Mouse (Mus musculus): ENCODE measurements at regions not wholly inside any gene's neighbourhood (a gene's known extent, or its start where the extent isn't known, plus 50 kb on each side); places are given as distances from the start of the nearest gene placed in this dataset.

DNA sequence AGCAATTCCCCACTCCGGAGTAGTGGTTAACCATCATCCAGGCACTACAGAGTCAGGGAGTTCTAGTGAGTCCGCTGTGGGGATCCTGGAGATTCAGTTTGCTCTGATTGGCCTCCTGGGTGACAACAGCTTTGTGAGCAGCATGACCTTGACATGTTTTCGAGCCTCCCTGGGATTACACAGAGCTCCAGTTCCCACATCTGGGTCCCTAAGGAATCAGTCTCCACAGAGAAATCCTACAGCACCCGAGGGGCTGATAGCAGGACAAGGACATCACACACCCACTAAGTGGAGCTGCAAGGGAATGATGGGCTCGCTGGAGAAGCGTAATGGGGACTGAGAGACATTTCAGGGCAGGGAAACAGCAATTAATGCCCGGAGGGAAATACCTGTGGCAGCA is 351.5 kb upstream of the Mgmt start:
- Histone ChIP-seq H3K4me2 (replicated peaks) (no peak overlapping the region), H3K9me3 (no peaks in the 10 kb centered on the region), H3K27me3 (peaks cover 3% of the 10 kb centered on the region; the same call in 1 of the 2 replicates), H3K27ac (no peak overlapping the region), H3K4me1 (peaks cover 6% of the 10 kb centered on the region), H3K4me3 (no peak overlapping the region), H3K9ac (no peak overlapping the region), H3K36me3 (no peaks in the 10 kb centered on the region)
- WGBS = 72% methylated on average over 7 of the region's 7 CpGs
- ATAC-seq (ENCODE audit: insufficient number of reproducible peaks, insufficient read depth, low FRiP score, low TSS enrichment) = no peak

DNA sequence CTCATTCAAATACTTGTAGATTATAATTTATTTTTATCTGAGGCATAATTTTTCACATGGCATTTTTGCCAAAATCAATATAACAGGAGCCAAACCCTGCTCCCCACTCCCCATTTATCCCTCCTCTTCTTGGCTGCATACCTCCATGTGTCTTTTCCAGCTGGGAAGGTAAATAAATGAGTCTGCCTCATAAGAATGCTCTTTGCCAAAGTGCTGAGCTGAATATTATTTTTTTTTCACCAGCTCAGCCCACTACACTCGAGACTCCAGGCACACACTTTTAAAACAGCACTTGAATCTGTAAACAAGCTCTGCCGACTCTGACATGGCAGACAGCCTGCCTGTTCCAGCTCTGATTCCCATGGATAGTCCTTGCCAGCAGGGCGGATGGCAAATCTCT is 346.6 kb upstream of the Mgmt start:
- peaks cover 6% of the 10 kb centered on the region for H3K4me1 ChIP-seq
- no peak overlapping the region for H3K4me2 ChIP-seq (replicated peaks)
- ATAC-seq (ENCODE audit: insufficient number of reproducible peaks, insufficient read depth, low FRiP score, low TSS enrichment) = no peak
- H3K27ac ChIP-seq = no peak overlapping the region
- H3K36me3 ChIP-seq = no peaks in the 10 kb centered on the region
- H3K27me3 ChIP-seq = peaks cover 3% of the 10 kb centered on the region; the same call in 1 of the 2 replicates
- H3K4me3 ChIP-seq = no peak overlapping the region
- H3K9me3 ChIP-seq = no peaks in the 10 kb centered on the region
- no peak overlapping the region for H3K9ac ChIP-seq
- WGBS = 56% methylated on average over 3 of the region's 3 CpGs

DNA sequence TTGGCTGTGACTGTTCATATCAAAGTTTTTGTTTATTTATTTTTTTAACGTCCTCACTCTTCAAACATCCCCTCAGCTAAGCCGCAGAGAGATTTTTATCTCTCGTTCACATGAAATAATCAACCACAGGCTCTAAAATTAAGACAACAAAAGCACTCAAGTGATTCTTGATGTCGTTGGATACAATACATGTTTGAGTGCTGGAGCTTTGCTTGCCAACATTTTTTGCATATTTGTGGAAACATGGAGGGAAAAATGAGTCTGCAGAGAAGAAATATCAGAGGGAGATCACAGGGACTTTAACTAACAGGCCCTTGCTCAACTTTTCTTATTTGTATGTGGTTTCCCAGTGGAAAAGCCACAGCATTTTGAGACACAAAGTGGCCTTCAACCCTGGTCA is 338.0 kb upstream of the Mgmt start:
- H3K4me2 ChIP-seq (replicated peaks) = no peak overlapping the region
- no peak overlapping the region for H3K9ac ChIP-seq
- H3K4me1 ChIP-seq = no peaks in the 10 kb centered on the region
- 49% methylated on average over 4 of the region's 4 CpGs for WGBS
- H3K9me3 ChIP-seq = no peaks in the 10 kb centered on the region
- no peaks in the 10 kb centered on the region for H3K27me3 ChIP-seq
- no peaks in the 10 kb centered on the region for H3K36me3 ChIP-seq
- ATAC-seq (ENCODE audit: insufficient number of reproducible peaks, insufficient read depth, low FRiP score, low TSS enrichment) = no peak
- H3K4me3 ChIP-seq = no peak overlapping the region
- H3K27ac ChIP-seq = no peak overlapping the region

DNA sequence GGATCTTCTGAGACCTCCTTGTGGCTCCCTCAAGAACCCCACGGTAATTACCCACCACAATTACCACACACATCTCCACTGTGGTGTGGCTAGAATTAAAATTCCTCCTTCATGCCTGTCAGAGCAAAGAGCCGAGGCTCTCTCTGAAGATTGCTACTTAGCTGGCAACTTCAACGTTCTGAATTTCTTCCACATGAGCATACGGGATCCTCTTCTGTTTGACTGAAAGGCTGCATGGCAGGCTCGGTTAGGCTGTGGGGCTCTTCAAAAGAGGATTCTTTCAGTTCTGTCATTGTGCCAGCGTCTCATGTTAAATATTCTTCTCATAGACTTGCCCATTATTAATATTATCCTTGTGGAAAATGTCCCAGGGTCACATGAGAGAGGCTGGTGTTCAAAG is 334.9 kb upstream of the Mgmt start:
- 60% methylated on average over 6 of the region's 6 CpGs for WGBS
- Histone ChIP-seq H3K4me3 (no peak overlapping the region), H3K9me3 (no peaks in the 10 kb centered on the region), H3K4me2 (replicated peaks) (no peak overlapping the region), H3K4me1 (no peaks in the 10 kb centered on the region), H3K27ac (no peak overlapping the region), H3K9ac (no peak overlapping the region), H3K27me3 (no peaks in the 10 kb centered on the region), H3K36me3 (no peaks in the 10 kb centered on the region)
- no peak for ATAC-seq (ENCODE audit: insufficient number of reproducible peaks, insufficient read depth, low FRiP score, low TSS enrichment)

DNA sequence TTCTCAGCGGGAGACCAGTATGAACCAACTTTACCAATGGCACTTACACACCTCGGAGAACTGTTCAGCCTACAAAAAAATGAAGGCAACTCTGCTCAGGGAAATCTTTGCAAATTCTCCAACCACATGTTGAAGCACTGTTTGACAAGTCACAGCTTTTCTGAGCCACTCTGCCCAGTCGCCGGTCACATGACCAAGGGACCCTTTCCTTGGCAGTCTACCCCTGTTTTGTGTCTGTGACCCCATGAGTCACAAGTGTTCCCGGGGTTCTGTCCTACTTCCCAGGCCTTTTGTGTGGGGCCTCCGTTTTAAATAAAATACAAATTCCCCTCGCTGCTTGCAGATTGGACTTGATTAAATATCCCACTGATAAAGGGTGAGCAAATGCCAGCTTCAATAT is 323.5 kb upstream of the Mgmt start:
- H3K27ac ChIP-seq = no peak overlapping the region
- H3K4me3 ChIP-seq = no peak overlapping the region
- ATAC-seq (ENCODE audit: insufficient number of reproducible peaks, insufficient read depth, low FRiP score, low TSS enrichment) = no peak
- H3K27me3 ChIP-seq = no peaks in the 10 kb centered on the region
- H3K4me2 ChIP-seq (replicated peaks) = no peak overlapping the region
- 52% methylated on average over 7 of the region's 7 CpGs for WGBS
- H3K9me3 ChIP-seq = no peaks in the 10 kb centered on the region
- H3K9ac ChIP-seq = no peak overlapping the region
- H3K36me3 ChIP-seq = no peaks in the 10 kb centered on the region
- no peaks in the 10 kb centered on the region for H3K4me1 ChIP-seq

DNA sequence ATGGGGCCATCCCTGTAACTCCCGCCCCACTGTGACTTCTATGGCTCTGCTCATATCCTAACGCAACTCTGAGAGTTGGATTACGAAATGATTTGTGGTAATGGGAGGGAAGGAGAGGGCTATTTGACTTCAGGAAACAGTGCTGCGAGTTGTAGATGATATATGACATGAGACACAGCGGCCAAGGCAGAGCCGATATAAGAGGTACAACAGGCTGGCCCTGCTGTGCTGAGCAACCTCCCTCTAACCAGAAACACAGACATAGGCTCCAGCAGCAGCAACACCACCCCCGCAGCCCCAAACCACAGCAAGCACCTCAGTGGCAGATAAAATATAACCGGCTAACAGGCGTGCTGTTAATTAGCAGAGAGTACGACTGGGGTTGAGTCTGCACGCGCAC is 312.5 kb upstream of the Mgmt start:
- WGBS = 47% methylated on average over 12 of the region's 12 CpGs
- Histone ChIP-seq H3K27me3 (peaks cover 12% of the 10 kb centered on the region; the same call in 1 of the 2 replicates), H3K36me3 (no peaks in the 10 kb centered on the region), H3K4me2 (replicated peaks) (no peak overlapping the region), H3K4me1 (peaks cover 19% of the 10 kb centered on the region; the same call in 1 of the 2 replicates), H3K9ac (no peak overlapping the region), H3K4me3 (no peak overlapping the region), H3K27ac (no peak overlapping the region), H3K9me3 (no peaks in the 10 kb centered on the region)
- no peak for ATAC-seq (ENCODE audit: insufficient number of reproducible peaks, insufficient read depth, low FRiP score, low TSS enrichment)

DNA sequence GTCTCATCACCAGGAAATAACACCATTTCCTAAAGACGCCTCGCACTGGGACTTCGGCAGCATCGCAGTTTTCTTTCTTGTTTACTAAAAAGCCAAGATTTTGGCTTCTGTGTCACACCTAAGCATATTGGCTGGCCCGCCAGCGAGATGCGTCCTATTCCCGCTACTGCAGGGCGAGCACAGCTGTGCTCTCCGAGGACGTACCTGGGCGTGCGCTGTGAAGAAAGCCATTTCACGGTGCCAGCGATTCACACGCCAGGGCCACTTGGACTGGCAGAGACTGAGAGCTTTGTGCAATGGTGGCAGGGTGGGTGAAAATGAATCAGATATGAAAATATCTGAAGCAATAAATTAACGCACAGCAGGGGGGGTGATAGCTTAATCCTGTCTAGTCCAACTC is 310.1 kb upstream of the Mgmt start:
- Histone ChIP-seq H3K9me3 (no peaks in the 10 kb centered on the region), H3K27ac (no peak overlapping the region), H3K4me2 (replicated peaks) (no peak overlapping the region), H3K4me3 (no peak overlapping the region), H3K36me3 (no peaks in the 10 kb centered on the region), H3K9ac (no peak overlapping the region), H3K27me3 (peaks cover 12% of the 10 kb centered on the region; the same call in 1 of the 2 replicates), H3K4me1 (peaks cover 19% of the 10 kb centered on the region; the same call in 1 of the 2 replicates)
- no peak for ATAC-seq (ENCODE audit: insufficient number of reproducible peaks, insufficient read depth, low FRiP score, low TSS enrichment)
- WGBS = 74% methylated on average over 17 of the region's 17 CpGs

DNA sequence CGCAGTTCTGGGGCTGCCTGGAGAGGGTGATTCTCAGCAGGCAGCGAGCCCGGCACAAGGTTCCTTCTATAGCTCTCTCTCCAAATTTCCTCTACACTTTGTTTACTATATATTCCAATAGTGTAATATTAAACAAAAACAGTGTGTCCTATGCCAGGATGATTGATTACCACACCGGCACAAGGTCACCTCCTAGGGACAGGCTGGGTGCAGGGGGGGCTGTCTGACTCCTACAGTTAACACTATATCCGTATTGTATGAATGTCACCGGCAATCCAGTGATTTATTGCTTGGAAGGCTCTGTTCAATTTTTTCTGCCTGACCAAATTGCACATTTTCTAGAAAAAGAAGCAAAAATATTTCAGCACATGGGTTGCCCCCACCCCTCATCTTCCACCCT is 305.9 kb upstream of the Mgmt start:
- 84% methylated on average over 6 of the region's 6 CpGs for WGBS
- Histone ChIP-seq H3K4me1 (peaks cover 7% of the 10 kb centered on the region; the same call in 1 of the 2 replicates), H3K36me3 (no peaks in the 10 kb centered on the region), H3K9me3 (no peaks in the 10 kb centered on the region), H3K27me3 (peaks cover 12% of the 10 kb centered on the region; the same call in 1 of the 2 replicates), H3K27ac (no peak overlapping the region), H3K4me3 (no peak overlapping the region), H3K9ac (no peak overlapping the region), H3K4me2 (replicated peaks) (no peak overlapping the region)
- ATAC-seq (ENCODE audit: insufficient number of reproducible peaks, insufficient read depth, low FRiP score, low TSS enrichment) = no peak

DNA sequence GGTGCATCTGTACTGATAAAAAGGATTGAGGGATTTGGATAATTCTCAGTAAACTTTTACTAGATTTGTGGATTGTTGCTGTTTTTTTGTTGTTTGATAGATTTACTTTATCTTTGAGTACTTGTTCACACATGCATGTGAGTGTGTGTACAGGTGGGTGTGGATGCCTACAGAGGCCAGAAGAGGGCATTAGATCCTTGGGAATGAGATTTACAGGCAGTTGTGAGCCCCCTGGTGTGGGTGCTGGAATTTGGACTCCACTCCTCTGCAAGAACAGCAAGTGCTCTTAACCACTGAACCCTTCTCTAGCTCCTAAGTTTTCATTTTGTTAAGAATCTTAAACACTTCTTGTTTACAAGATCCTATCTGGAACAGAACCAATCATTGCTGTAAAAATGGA is 303.5 kb upstream of the Mgmt start:
- H3K4me1 ChIP-seq = no peaks in the 10 kb centered on the region
- H3K4me3 ChIP-seq = no peak overlapping the region
- H3K9ac ChIP-seq = no peak overlapping the region
- H3K27ac ChIP-seq = no peak overlapping the region
- no peaks in the 10 kb centered on the region for H3K9me3 ChIP-seq
- no peak for ATAC-seq (ENCODE audit: insufficient number of reproducible peaks, insufficient read depth, low FRiP score, low TSS enrichment)
- H3K4me2 ChIP-seq (replicated peaks) = no peak overlapping the region
- H3K36me3 ChIP-seq = no peaks in the 10 kb centered on the region
- H3K27me3 ChIP-seq = peaks cover 6% of the 10 kb centered on the region; the same call in 1 of the 2 replicates

DNA sequence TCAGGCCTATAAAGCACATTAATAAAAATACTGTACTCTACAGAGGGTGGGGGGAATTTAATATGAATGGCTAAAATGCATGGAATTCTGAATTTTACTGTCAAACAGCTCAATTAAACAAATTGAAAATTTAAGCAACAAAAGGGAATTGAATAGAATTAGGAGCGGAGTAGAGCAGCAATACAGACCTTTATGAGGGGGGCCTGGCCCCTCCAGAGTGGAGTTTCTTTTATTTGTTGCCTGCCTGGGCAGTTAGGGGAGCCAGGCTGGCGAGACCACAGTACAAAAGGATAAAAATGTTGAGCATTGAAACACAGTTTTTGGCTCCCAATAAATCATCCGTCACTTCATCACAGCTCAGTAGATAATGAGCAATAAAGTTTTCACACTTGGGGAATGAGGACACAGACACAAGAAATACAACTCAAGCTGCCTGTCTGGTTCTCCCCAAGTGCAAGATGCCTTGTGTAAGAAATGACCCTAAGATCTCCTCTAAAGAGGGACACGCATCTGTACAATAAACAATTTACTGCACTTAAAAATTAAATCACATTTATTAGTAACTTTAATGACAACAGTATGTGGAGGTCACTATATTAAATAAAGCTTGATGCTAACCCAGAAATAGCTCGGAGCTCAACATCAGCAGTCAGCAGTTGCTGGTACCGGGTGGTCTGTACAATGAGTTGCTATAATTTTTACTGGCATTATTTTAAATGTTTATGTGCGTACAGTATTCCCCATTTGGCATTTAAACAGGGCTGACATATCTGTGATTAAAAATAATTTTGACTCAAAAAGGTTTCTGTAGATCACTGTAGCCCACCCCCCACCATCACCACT is 286.9 kb upstream of the Mgmt start:
- Histone ChIP-seq H3K4me2 (replicated peaks) (no peak overlapping the region), H3K27ac (no peak overlapping the region), H3K9me3 (no peaks in the 10 kb centered on the region), H3K4me3 (no peak overlapping the region), H3K4me1 (peaks cover 4% of the 10 kb centered on the region; the same call in 1 of the 2 replicates), H3K27me3 (no peaks in the 10 kb centered on the region), H3K36me3 (no peaks in the 10 kb centered on the region), H3K9ac (no peak overlapping the region)
- WGBS = 77% methylated on average over 7 of the region's 7 CpGs
- ATAC-seq (ENCODE audit: insufficient number of reproducible peaks, insufficient read depth, low FRiP score, low TSS enrichment) = no peak

DNA sequence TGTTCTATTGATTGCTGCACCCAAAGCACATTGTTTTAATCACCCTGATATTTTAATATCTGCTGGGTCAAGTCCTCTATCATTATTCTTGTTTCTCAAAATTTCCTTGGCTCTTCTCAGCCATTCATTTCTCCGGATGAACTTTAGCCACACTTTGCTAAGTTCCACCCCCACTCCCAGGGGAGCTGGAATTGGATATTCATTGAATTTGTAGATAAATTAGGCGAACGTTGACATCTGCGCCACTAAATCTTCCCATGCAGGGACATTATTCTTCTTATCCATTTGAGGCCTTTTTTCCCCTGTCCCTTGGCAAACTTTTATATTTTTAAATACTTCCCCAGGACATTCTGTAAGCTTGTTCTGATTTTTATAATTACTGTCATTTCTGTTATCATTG is 280.9 kb upstream of the Mgmt start:
- 30% methylated on average over 4 of the region's 4 CpGs for WGBS
- H3K9me3 ChIP-seq = no peaks in the 10 kb centered on the region
- ATAC-seq (ENCODE audit: insufficient number of reproducible peaks, insufficient read depth, low FRiP score, low TSS enrichment) = no peak
- H3K4me1 ChIP-seq = peaks cover 4% of the 10 kb centered on the region; the same call in 1 of the 2 replicates
- H3K27ac ChIP-seq = no peak overlapping the region
- no peaks in the 10 kb centered on the region for H3K36me3 ChIP-seq
- H3K27me3 ChIP-seq = 0 out of 2 replicates have a peak, but pooled peaks cover 3% of the 10 kb centered on the region
- no peak overlapping the region for H3K4me3 ChIP-seq
- H3K4me2 ChIP-seq (replicated peaks) = no peak overlapping the region
- no peak overlapping the region for H3K9ac ChIP-seq

DNA sequence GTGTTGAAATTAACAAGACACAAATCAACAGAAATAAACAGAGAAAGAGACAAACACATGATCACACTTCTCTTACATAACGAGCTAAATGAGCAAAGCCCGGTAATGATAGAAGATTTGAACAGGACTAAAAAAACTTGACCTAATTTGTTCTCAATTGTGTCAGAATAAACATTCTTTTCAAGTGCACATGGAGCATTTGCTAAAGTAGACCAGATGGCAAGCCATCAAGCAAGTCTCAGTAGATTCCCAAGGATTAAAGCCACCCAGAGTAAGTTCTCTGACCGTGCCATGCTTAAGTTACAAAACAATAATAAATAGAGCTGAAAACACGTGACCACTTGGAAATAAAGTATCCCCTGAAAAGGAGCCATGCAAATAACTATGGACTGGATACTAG is 269.9 kb upstream of the Mgmt start:
- Histone ChIP-seq H3K27ac (no peak overlapping the region), H3K36me3 (no peaks in the 10 kb centered on the region), H3K4me1 (no peaks in the 10 kb centered on the region), H3K9me3 (no peaks in the 10 kb centered on the region), H3K27me3 (no peaks in the 10 kb centered on the region), H3K9ac (no peak overlapping the region), H3K4me3 (no peak overlapping the region), H3K4me2 (replicated peaks) (no peak overlapping the region)
- WGBS = 32% methylated on average over 4 of the region's 4 CpGs
- ATAC-seq (ENCODE audit: insufficient number of reproducible peaks, insufficient read depth, low FRiP score, low TSS enrichment) = no peak
